Mouse (Mus musculus) midbrain, embryonic 11.5 days (tissue): ENCODE measurements around the gene Trim24. TPM values are rescaled to one million over a fixed set of nuclear protein-coding genes. Genes with fewer than 3 reads are reported as not detected.

Experiments
- ATAC-seq: fragments of 200-750 bp; cut with Nextera tagmentation; 2 replicates; pipeline ENCODE4 v1.8.0; 2017; ENCODE audit warnings: moderate TSS enrichment, moderate library complexity; ENCODE audit not compliant: low FRiP score
- DNase-seq: peaks from one replicate; pipeline ENCODE4 v3.0.0; 2015; ENCODE audit warnings: low spot score; ENCODE audit errors: missing footprints
- H3K27ac ChIP-seq: fragments of 300-500 bp; sonication (generic); 2 replicates; pipeline ENCODE4 v1.5.1; 2014; ENCODE audit warnings: low read depth, low read length
- H3K27me3 ChIP-seq: fragments of 300-500 bp; sonication (generic); 2 replicates; pipeline ENCODE4 v1.6.1; 2014; ENCODE audit warnings: mild to moderate bottlenecking, low read length, moderate library complexity, mixed read lengths; ENCODE audit not compliant: control insufficient read depth, insufficient read depth
- H3K36me3 ChIP-seq: fragments of 300-500 bp; sonication (generic); 2 replicates; pipeline ENCODE4 v1.6.1; 2014; ENCODE audit warnings: mild to moderate bottlenecking, low read length, moderate library complexity, mixed read lengths; ENCODE audit not compliant: control insufficient read depth, insufficient read depth
- H3K4me1 ChIP-seq: fragments of 300-500 bp; sonication (generic); 2 replicates; pipeline ENCODE4 v1.6.1; 2014; ENCODE audit warnings: low read length; ENCODE audit not compliant: control insufficient read depth, insufficient read depth
- H3K4me2 ChIP-seq: fragments of 300-500 bp; sonication (generic); 2 replicates; pipeline ENCODE4 v1.6.1; 2014; ENCODE audit warnings: mild to moderate bottlenecking, moderate library complexity
- H3K4me3 ChIP-seq: fragments of 300-500 bp; sonication (generic); 2 replicates; pipeline ENCODE4 v1.5.1; 2014; ENCODE audit warnings: low read depth, low read length
- H3K9ac ChIP-seq: fragments of 300-500 bp; sonication (generic); 2 replicates; pipeline ENCODE4 v1.6.1; 2014; ENCODE audit warnings: low read length
- H3K9me3 ChIP-seq: fragments of 300-500 bp; sonication (generic); 2 replicates; pipeline ENCODE4 v1.6.1; 2016; ENCODE audit warnings: low read length; ENCODE audit not compliant: control insufficient read depth
- WGBS: fragments of 180-500 bp; shearing (Covaris S2); extraction: QIAGEN DNeasy Blood & Tissue Kit; methylation state at CpG from one replicate; pipeline ENCODE4 v1.1.7; 2014; 5-methylcytosine and 5-hydroxymethylcytosine counted together
- polyA plus RNA-seq: library from polyadenylated mRNA; unstranded; fragments of >200 nt; fragmentation: Nextera tagmentation; extraction: Ambion mirVana; gene quantifications from 2 replicates; pipeline ENCODE4 v1.2.1, GENCODE M21; 2014

Trim24 gene
- polyA plus RNA-seq, 1 experiment from 2014 or later = 45.5 TPM

- H3K36me3 ChIP-seq = peaks cover 13% of the 10 kb centered on the region
- H3K27me3 ChIP-seq = no peaks in the 10 kb centered on the region
- no peak overlapping the region for H3K27ac ChIP-seq
- DNase-seq (no peak), ATAC-seq (no peak)
- no peaks in the 10 kb centered on the region for H3K9me3 ChIP-seq
- H3K4me2 ChIP-seq = no peak overlapping the region
- H3K4me3 ChIP-seq = no peak overlapping the region
- no peak overlapping the region for H3K9ac ChIP-seq
- no peaks in the 10 kb centered on the region for H3K4me1 ChIP-seq
- WGBS = 87% methylated on average over 6 of the region's 6 CpGs
These were observed 80.7 kb downstream of the Trim24 start for GRCm38 (mm10) chr6:37951306-37951705.

- H3K4me2 ChIP-seq = no peak overlapping the region
- 92% methylated on average over 4 of the region's 4 CpGs for whole genome bisulfite sequencing
- H3K9me3 ChIP-seq = no peaks in the 10 kb centered on the region
- peaks cover 13% of the 10 kb centered on the region for H3K36me3 ChIP-seq
- ATAC-seq (no peak), DNase-seq (peak; percentile 54)
- H3K4me3 ChIP-seq = no peak overlapping the region
- no peaks in the 10 kb centered on the region for H3K27me3 ChIP-seq
- no peaks in the 10 kb centered on the region for H3K4me1 ChIP-seq
- no peak overlapping the region for H3K27ac ChIP-seq
- H3K9ac ChIP-seq = no peak overlapping the region
These were observed 96.8 kb downstream of the Trim24 start for GRCm38 (mm10) chr6:37967386-37967785.

- H3K27ac ChIP-seq = no peak overlapping the region
- no peak overlapping the region for H3K4me3 ChIP-seq
- WGBS = 10% methylated on average over 6 of the region's 6 CpGs
- H3K9ac ChIP-seq = no peak overlapping the region
- H3K9me3 ChIP-seq = no peaks in the 10 kb centered on the region
- DNase-seq (peak; percentile 93), ATAC-seq (peak; percentile 74)
- H3K4me1 ChIP-seq = peaks cover under 1% of the 10 kb centered on the region
- no peaks in the 10 kb centered on the region for H3K27me3 ChIP-seq
- H3K4me2 ChIP-seq = no peak overlapping the region
- H3K36me3 ChIP-seq = no peaks in the 10 kb centered on the region
These were observed 136.8 kb downstream of the Trim24 start for GRCm38 (mm10) chr6:38007459-38007858.

- no peak for ATAC-seq
These were observed 142.2 kb downstream of the Trim24 start for GRCm38 (mm10) chr6:38012829-38013228.

More at GRCm38 (mm10) chr6:38012829-38013228, 142.2 kb downstream of the Trim24 start:
- H3K4me3 ChIP-seq = no peak overlapping the region
- H3K4me1 ChIP-seq = peaks cover 6% of the 10 kb centered on the region
- H3K27me3 ChIP-seq = no peaks in the 10 kb centered on the region
- peak; percentile 84 for DNase-seq
- WGBS = 82% methylated on average over 2 of the region's 2 CpGs
- no peaks in the 10 kb centered on the region for H3K9me3 ChIP-seq
- H3K36me3 ChIP-seq = no peaks in the 10 kb centered on the region
- no peak overlapping the region for H3K27ac ChIP-seq
- H3K4me2 ChIP-seq = no peak overlapping the region
- H3K9ac ChIP-seq = no peak overlapping the region

Other genes starting within 250 kb of the Trim24 start
- gene Svopl, start 176.2 kb downstream of the Trim24 start, polyA plus RNA-seq = 0.52 and 1.4 TPM in 2 replicates
- gene Tmem213, start 238.4 kb downstream of the Trim24 start, polyA plus RNA-seq = not detected in 2 replicates